Mouse (Mus musculus) large intestine, adult 2 months (tissue): ENCODE results near the gene Bub1b. TPM values are rescaled to one million over a fixed set of nuclear protein-coding genes. Genes with fewer than 3 reads are reported as not detected.

ENCODE experiments used
- DNase-seq: peaks from one replicate; pipeline ENCODE4 v3.0.0-alpha.2; 2012; ENCODE audit warnings: low read depth, low spot score
- WGBS: fragments of 180-500 bp; shearing (Covaris S2); methylation state at CpG from one replicate; pipeline ENCODE4 v1.1.7; 2018; 5-methylcytosine and 5-hydroxymethylcytosine counted together
- polyA plus RNA-seq: library from polyadenylated mRNA; depleted of rRNA; stranded (reverse); fragments of >200 nt; gene quantifications from 2 replicates; pipeline ENCODE4 v1.2.3, GENCODE M21; 2012; rRNA removed

Bub1b gene
- polyA plus RNA-seq, 1 experiment: 12.4 TPM

GRCm38 (mm10) chr2:118687791-118688190, 89.8 kb downstream of the Bub1b start:
- 87% methylated on average over 3 of the region's 3 CpGs for WGBS
- DNase-seq: no peak

DNA sequence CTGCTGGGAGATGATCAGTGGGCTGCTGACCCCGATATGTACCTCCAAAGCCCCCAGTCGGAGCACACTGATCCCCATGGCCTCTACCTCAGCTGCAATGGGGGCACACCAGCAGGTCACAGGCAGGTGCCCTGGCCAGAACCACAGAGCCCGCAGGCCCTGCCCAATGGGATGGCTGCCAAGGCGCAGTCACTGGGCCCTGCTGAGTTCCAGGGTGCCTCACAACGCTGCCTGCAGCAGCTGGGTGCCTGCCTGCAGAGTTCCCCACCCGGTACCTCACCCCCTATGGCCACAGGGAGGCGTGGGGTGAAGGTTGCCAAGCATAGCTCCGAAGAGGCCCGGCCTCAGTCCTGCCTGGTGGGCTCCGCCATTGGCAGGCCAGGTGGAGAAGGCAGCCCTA, 91.9 kb downstream of the Bub1b start:
- WGBS: 80% methylated on average over 10 of the region's 10 CpGs
- no peak for DNase-seq

Other genes starting within 250 kb of the Bub1b start
- 0.27 and 0.35 TPM in 2 replicates for gene Gpr176, start 224.8 kb upstream of the Bub1b start, polyA plus RNA-seq
- gene Eif2ak4, start 209.6 kb upstream of the Bub1b start, polyA plus RNA-seq: 3.1 and 4.8 TPM in 2 replicates
- gene Srp14, start 118.5 kb upstream of the Bub1b start, polyA plus RNA-seq: 38.4 and 44.8 TPM in 2 replicates
- 4.7 and 6.2 TPM in 2 replicates for gene Bmf, start 48.5 kb upstream of the Bub1b start, polyA plus RNA-seq
- gene Pak6, start 65.1 kb downstream of the Bub1b start, polyA plus RNA-seq: 1.5 and 1.9 TPM in 2 replicates
- 0.46 and 0.64 TPM in 2 replicates for gene Ankrd63, start 105.8 kb downstream of the Bub1b start, polyA plus RNA-seq
- gene Plcb2, start 130.2 kb downstream of the Bub1b start, polyA plus RNA-seq: 3.2 and 7.5 TPM in 2 replicates
- 9.0 and 9.5 TPM in 2 replicates for gene Inafm2, start 147.5 kb downstream of the Bub1b start, polyA plus RNA-seq
- gene Ccdc9b, start 164.4 kb downstream of the Bub1b start, polyA plus RNA-seq: 5.5 and 6.2 TPM in 2 replicates
- gene Phgr1, start 174.6 kb downstream of the Bub1b start, polyA plus RNA-seq: 2,336 and 2,390 TPM in 2 replicates
- gene Disp2, start 181.5 kb downstream of the Bub1b start, polyA plus RNA-seq: 2.8 and 3.1 TPM in 2 replicates
- gene Knstrn, start 215.8 kb downstream of the Bub1b start, polyA plus RNA-seq: 11.2 and 15.6 TPM in 2 replicates